Mouse (Mus musculus): Measurements from ENCODE around the gene Nadk2. TPM values are rescaled to one million over a fixed set of nuclear protein-coding genes. Genes with fewer than 3 reads are reported as not detected.

Gene Nadk2
- polyA plus RNA-seq, 1 experiment from 2014 or later: 28.4 TPM

DNA sequence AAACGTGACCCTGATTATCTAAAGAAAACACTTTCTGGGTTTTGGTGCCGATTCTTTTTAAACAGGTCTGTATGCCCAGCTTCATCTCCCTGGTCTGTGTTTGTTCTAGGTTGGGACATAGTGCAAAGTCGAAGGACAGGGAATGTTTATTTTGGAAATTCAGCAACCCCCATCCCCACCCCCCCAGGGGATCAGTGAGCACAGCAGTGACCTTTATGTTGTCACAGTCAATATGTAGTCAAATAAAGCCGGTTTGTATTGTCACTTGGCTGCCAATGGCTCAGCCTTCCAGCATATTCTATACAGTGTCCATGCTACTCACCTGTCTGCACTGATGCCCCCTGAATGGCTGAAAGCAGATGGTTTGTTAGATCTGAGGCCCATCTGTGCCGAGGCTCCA is 43.5 kb downstream of the Nadk2 start:
- H3K27me3 ChIP-seq: no peaks in the 10 kb centered on the region
- ATAC-seq (ENCODE audit: low read depth): no peak
- no peak overlapping the region for H3K27ac ChIP-seq (replicated peaks)
- no peak overlapping the region for H3K4me3 ChIP-seq
- peaks cover 73% of the 10 kb centered on the region for H3K36me3 ChIP-seq
- H3K9me3 ChIP-seq: no peaks in the 10 kb centered on the region
- no peaks in the 10 kb centered on the region for H3K4me1 ChIP-seq (replicated peaks)
- no peak overlapping the region for H3K9ac ChIP-seq
- no peak overlapping the region for H3K4me2 ChIP-seq
- WGBS: 85% methylated on average over 5 of the region's 5 CpGs

- H3K36me3 ChIP-seq: peaks cover 81% of the 10 kb centered on the region
Measured at GRCm38 (mm10) chr15:9118852-9119251, 47.8 kb downstream of the Nadk2 start.

GRCm38 (mm10) chr15:9120081-9120480 is 49.0 kb downstream of the Nadk2 start:
- Histone ChIP-seq H3K27ac (replicated peaks) (no peak overlapping the region), H3K4me2 (no peak overlapping the region), H3K9me3 (no peaks in the 10 kb centered on the region), H3K4me3 (no peak overlapping the region), H3K27me3 (no peaks in the 10 kb centered on the region), H3K4me1 (replicated peaks) (no peaks in the 10 kb centered on the region), H3K9ac (no peak overlapping the region), H3K36me3 (peaks cover 81% of the 10 kb centered on the region)
- 94% methylated on average over 2 of the region's 2 CpGs for WGBS
- ATAC-seq (ENCODE audit: low read depth): no peak

More at GRCm38 (mm10) chr15:9118852-9119251, 47.8 kb downstream of the Nadk2 start:
- H3K9ac ChIP-seq: no peak overlapping the region
- ATAC-seq (ENCODE audit: low read depth): no peak; the same call in 1 of the 2 replicates
- WGBS: 93% methylated on average over 4 of the region's 4 CpGs
- H3K27me3 ChIP-seq: no peaks in the 10 kb centered on the region
- H3K27ac ChIP-seq (replicated peaks): no peak overlapping the region
- H3K4me2 ChIP-seq: no peak overlapping the region
- H3K9me3 ChIP-seq: no peaks in the 10 kb centered on the region
- no peak overlapping the region for H3K4me3 ChIP-seq
- no peaks in the 10 kb centered on the region for H3K4me1 ChIP-seq (replicated peaks)

GRCm38 (mm10) chr15:9122989-9123388 is 51.9 kb downstream of the Nadk2 start:
- no peaks in the 10 kb centered on the region for H3K4me1 ChIP-seq (replicated peaks)
- WGBS: 96% methylated on average over 4 of the region's 4 CpGs
- H3K36me3 ChIP-seq: peaks cover 71% of the 10 kb centered on the region
- H3K9me3 ChIP-seq: no peaks in the 10 kb centered on the region
- no peak overlapping the region for H3K4me2 ChIP-seq
- ATAC-seq (ENCODE audit: low read depth): no peak
- no peak overlapping the region for H3K27ac ChIP-seq (replicated peaks)
- H3K27me3 ChIP-seq: no peaks in the 10 kb centered on the region
- H3K4me3 ChIP-seq: no peak overlapping the region
- no peak overlapping the region for H3K9ac ChIP-seq

- no peak overlapping the region for H3K4me2 ChIP-seq
- 94% methylated on average over 21 of the region's 21 CpGs for WGBS
- H3K27ac ChIP-seq (replicated peaks): no peak overlapping the region
- H3K27me3 ChIP-seq: no peaks in the 10 kb centered on the region
- no peak for ATAC-seq (ENCODE audit: low read depth)
- H3K4me1 ChIP-seq (replicated peaks): no peaks in the 10 kb centered on the region
- H3K9me3 ChIP-seq: no peaks in the 10 kb centered on the region
- peaks cover 77% of the 10 kb centered on the region for H3K36me3 ChIP-seq
- no peak overlapping the region for H3K9ac ChIP-seq
- no peak overlapping the region for H3K4me3 ChIP-seq
Measured at GRCm38 (mm10) chr15:9124856-9125255, 53.8 kb downstream of the Nadk2 start.

DNA sequence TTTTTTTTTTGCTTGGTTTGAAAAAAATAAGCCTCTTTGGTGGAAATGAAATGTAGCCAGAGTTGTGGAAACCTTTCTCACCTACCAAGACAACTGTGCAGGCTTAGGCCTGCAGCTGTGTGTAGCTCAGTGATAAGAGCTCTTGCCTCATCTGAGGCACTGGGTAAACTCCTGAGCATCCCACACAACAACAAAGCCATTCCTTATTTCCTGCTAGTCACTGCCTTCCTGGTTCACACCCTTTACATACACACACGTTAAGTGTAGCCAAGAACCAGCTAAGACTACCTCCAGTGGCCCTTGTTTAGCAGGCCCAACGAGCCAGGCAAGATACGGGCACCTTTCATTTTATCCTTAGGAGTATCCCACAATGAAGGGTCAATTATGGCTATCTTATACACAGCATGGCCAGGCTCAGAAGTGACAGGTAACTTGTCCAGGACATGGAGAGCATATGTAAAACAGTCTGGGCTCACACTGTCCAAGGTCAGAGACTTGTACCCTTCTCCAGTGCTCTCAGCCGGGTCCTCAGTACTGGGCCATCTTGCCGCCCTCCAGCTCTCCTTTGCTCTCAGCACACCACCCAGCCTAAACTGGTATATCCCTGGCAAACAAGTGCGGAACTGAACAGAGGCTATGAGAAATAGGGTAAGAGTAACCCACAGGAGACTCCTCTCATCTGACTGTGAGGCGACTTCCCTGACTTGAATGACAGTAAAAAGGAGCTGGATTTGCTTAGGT is 56.2 kb downstream of the Nadk2 start:
- WGBS: 91% methylated on average over 7 of the region's 7 CpGs
- peaks cover 81% of the 10 kb centered on the region for H3K36me3 ChIP-seq
- no peak for ATAC-seq (ENCODE audit: low read depth)

DNA sequence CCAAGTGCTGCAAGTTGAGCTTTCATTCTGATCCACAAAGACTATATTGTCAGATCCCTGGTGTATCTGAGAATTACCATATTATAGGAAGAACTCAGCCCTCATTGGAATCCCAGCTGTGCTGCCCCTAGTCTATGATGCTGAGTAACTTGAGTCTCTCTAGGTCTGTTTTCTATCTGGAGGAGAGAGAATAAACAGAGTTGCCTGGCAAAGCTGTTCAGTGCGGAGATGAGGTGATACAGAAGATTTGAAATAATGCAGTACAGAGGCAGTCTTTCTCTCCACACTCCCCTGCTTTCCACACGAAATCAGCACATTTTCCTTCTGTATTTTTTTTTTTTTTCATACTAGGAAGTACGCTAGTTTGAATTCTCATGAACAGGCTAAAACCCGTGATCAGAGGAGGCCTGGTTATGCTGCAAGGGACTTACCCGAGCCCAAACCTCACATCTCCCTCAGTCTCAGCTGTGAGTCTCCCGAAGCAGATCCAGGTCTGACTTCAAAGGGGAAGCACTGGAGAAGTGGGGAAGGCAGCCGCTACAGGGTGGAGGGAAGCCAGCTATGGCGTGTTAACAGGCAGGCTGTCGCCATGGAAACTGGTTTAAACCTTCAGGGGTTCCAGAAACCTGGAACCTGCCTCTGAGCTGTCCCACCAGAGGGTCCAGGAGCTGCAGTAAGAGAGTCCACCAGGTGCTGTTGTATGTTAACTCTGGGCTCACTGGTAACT is 59.9 kb downstream of the Nadk2 start:
- no peaks in the 10 kb centered on the region for H3K27me3 ChIP-seq
- no peak overlapping the region for H3K9ac ChIP-seq
- no peak overlapping the region for H3K27ac ChIP-seq (replicated peaks)
- peaks cover 64% of the 10 kb centered on the region for H3K36me3 ChIP-seq
- no peak overlapping the region for H3K4me2 ChIP-seq
- H3K9me3 ChIP-seq: no peaks in the 10 kb centered on the region
- 85% methylated on average over 9 of the region's 9 CpGs for WGBS
- peaks cover 6% of the 10 kb centered on the region; the same call in 1 of the 2 replicates for H3K4me1 ChIP-seq (replicated peaks)
- H3K4me3 ChIP-seq: no peak overlapping the region
- no peak for ATAC-seq (ENCODE audit: low read depth)

More for the DNA sequence above, 56.2 kb downstream of the Nadk2 start:
- no peak overlapping the region for H3K9ac ChIP-seq
- H3K4me3 ChIP-seq: no peak overlapping the region
- no peaks in the 10 kb centered on the region for H3K27me3 ChIP-seq
- no peaks in the 10 kb centered on the region for H3K4me1 ChIP-seq (replicated peaks)
- H3K27ac ChIP-seq (replicated peaks): no peak overlapping the region
- no peaks in the 10 kb centered on the region for H3K9me3 ChIP-seq
- H3K4me2 ChIP-seq: no peak overlapping the region

DNA sequence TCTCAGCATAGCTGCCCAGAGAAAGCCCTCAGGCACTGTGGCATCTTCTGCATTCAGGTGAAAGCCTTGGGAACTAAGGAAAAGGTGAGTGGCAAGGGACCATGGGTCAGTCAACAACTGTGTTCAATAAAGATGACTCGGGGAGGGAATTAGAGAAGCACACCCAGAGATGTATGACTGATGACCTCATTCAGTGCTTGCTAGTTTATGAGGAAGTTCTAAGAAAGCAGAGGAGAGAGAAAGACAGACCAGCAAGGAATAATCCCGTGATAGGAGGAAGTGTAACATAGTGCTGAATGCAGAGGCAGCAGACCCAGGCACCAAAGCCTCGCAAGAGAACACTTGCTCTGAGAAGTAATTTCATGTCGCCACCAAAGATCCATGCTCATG is 60.4 kb downstream of the Nadk2 start:
- Histone ChIP-seq H3K36me3 (peaks cover 66% of the 10 kb centered on the region), H3K4me1 (replicated peaks) (peaks cover 6% of the 10 kb centered on the region; the same call in 1 of the 2 replicates), H3K4me2 (no peak overlapping the region), H3K9ac (no peak overlapping the region), H3K27ac (replicated peaks) (no peak overlapping the region), H3K4me3 (no peak overlapping the region), H3K9me3 (no peaks in the 10 kb centered on the region), H3K27me3 (no peaks in the 10 kb centered on the region)
- WGBS: 91% methylated on average over 4 of the region's 4 CpGs
- no peak for ATAC-seq (ENCODE audit: low read depth)

- H3K27me3 ChIP-seq: no peaks in the 10 kb centered on the region
- H3K4me3 ChIP-seq: no peak overlapping the region
- no peak overlapping the region for H3K9ac ChIP-seq
- H3K9me3 ChIP-seq: no peaks in the 10 kb centered on the region
- H3K4me2 ChIP-seq: no peak overlapping the region
- H3K27ac ChIP-seq (replicated peaks): no peak overlapping the region
- H3K36me3 ChIP-seq: peaks cover 68% of the 10 kb centered on the region
- H3K4me1 ChIP-seq (replicated peaks): peaks cover 10% of the 10 kb centered on the region; the same call in 1 of the 2 replicates
- no peak for ATAC-seq (ENCODE audit: low read depth)
- 85% methylated on average over 13 of the region's 13 CpGs for WGBS
Measured at GRCm38 (mm10) chr15:9132693-9133443, 61.8 kb downstream of the Nadk2 start.

- Histone ChIP-seq H3K27me3 (no peaks in the 10 kb centered on the region), H3K4me2 (no peak overlapping the region), H3K4me3 (no peak overlapping the region), H3K27ac (replicated peaks) (no peak overlapping the region), H3K9ac (no peak overlapping the region), H3K36me3 (peaks cover 59% of the 10 kb centered on the region), H3K4me1 (replicated peaks) (peaks cover 27% of the 10 kb centered on the region), H3K9me3 (no peaks in the 10 kb centered on the region)
- no peak for ATAC-seq (ENCODE audit: low read depth)
- 83% methylated on average over 6 of the region's 6 CpGs for WGBS
Measured at GRCm38 (mm10) chr15:9134891-9135507, 63.9 kb downstream of the Nadk2 start.

- WGBS: 31% methylated on average over 10 of the region's 10 CpGs
Measured at GRCm38 (mm10) chr15:9139447-9139846, 68.4 kb downstream of the Nadk2 start.

More at GRCm38 (mm10) chr15:9139447-9139846, 68.4 kb downstream of the Nadk2 start:
- H3K4me2 ChIP-seq: peak overlapping the region; percentile 64
- no peaks in the 10 kb centered on the region for H3K27me3 ChIP-seq
- peak overlapping the region; percentile 66 for H3K9ac ChIP-seq
- H3K4me1 ChIP-seq (replicated peaks): peaks cover 33% of the 10 kb centered on the region
- no peak overlapping the region for H3K27ac ChIP-seq (replicated peaks)
- peaks cover 35% of the 10 kb centered on the region for H3K36me3 ChIP-seq
- peak overlapping the region; percentile 75 for H3K4me3 ChIP-seq
- H3K9me3 ChIP-seq: no peaks in the 10 kb centered on the region
- no peak for ATAC-seq (ENCODE audit: low read depth)
